Mouse (Mus musculus): Measurements from ENCODE around the gene Brd9.

DNA sequence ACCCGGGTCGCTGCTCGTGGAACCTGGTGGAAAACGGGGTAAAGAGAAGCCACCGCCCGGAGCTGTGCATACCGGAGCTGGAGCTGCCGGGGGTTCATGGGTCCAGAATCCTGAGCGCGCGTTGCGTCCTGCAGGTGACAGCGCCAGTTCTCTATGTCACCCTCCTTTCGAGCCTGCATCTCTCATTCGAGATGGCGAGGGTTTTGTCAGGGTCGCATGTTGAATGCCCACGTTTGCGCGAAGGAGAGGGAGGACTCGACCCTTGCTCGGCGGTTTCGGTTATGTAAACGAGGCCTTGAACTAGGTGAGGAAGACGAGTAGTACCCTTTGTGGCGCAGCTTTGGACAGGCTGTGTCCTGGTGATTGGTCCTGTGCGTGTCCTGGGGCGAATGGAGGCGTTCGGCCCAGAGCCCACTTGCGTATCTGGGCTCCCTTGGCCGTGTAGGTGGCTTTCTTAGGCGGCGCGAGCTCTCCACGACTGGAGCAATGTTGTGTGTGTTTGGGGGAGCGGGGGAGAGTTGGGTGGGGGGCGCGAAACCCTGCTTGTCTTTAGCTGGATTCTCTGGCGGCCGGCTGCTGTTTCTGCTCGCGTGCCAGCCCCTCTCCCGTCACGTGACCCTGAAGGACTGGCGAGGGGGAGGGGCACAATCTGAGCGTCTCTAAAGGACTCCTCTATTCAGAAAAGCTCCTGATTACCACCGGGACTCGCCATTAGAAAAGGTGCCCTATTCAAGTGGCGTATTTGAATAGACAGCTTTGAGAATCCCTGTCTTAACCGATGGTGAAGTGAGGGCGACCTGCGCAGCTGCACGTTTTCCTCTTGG, 72.4 kb downstream of the Brd9 start:
- TF ChIP-seq CTCF (IDR thresholded peaks at IDR 0.05; ENCODE audit: extremely low read depth, insufficient read depth, low read length) (no peak), POLR2A (IDR thresholded peaks at IDR 0.05; ENCODE audit: extremely low read depth, insufficient read depth, low read length) (no peak; the same call in 1 of the 2 replicates)
